Mouse (Mus musculus) lung, adult 2 months (tissue): ENCODE results near the gene Nr1i3. TPM values are rescaled to one million over a fixed set of nuclear protein-coding genes. Genes with fewer than 3 reads are reported as not detected.
"Not testable (repeated sequence)": the region's sequence is repeated elsewhere in the genome, so short reads cannot be mapped to it uniquely, and the experiment has no call there.

Experiments
- DNase-seq: peaks from one replicate; pipeline ENCODE4 v3.0.0; 2022
- H3K4me1 ChIP-seq: fragments of 200-500 bp; 2 replicates; pipeline ENCODE4 v1.6.1; 2011; ENCODE audit warnings: low read length; ENCODE audit not compliant: control insufficient read depth, insufficient read depth
- H3K4me3 ChIP-seq: fragments of 200-500 bp; replicated peaks from 2 replicates; pipeline ENCODE3; 2011; ENCODE audit warnings: low read depth, mild to moderate bottlenecking, control low read depth, low read length; ENCODE audit errors: extremely low read depth
- CTCF ChIP-seq: fragments of 200-500 bp; IDR thresholded peaks from 2 replicates; pipeline ENCODE4 v1.5.1; 2011; ENCODE audit warnings: mild to moderate bottlenecking, low read length, control low read depth; ENCODE audit not compliant: insufficient read depth
- POLR2A ChIP-seq: fragments of 200-500 bp; IDR thresholded peaks from 2 replicates; pipeline ENCODE4 v1.6.1; 2011; ENCODE audit warnings: low read depth, mild to moderate bottlenecking, control low read depth, low read length, borderline replicate concordance; ENCODE audit errors: extremely low read depth
- WGBS: fragments of 180-500 bp; shearing (Covaris S2); methylation state at CpG from one replicate; pipeline ENCODE4 v1.1.7; 2018; 5-methylcytosine and 5-hydroxymethylcytosine counted together
- polyA plus RNA-seq: library from polyadenylated mRNA; depleted of rRNA; stranded (reverse); fragments of >200 nt; gene quantifications from 2 replicates; pipeline ENCODE4 v1.2.3, GENCODE M21; 2012

Nr1i3 gene
- polyA plus RNA-seq, 1 experiment: 0.25 TPM

DNA sequence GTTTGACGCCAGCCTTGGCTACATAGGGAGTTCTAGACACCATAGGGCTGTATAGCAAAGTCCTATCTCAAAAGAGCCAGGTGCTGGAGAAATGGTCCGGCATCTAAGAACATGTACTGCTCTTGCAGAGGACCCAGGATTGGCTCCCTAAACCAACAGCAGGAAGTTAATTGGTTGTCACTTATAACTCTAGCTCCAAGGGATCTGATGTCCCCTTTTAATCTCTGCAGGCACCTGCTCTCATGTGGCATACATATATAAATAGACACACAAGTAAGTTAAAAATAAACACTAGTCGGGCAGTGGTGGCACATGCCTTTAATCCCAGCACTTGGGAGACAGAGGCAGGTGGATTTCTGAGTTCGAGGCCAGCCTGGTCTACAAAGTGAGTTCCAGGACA lies 22.0 kb downstream of the Nr1i3 start:
- TF ChIP-seq POLR2A (no peak), CTCF (no peak)
- 68% methylated on average over 4 of the region's 4 CpGs for WGBS
- H3K4me3 ChIP-seq: no peak overlapping the region
- peaks cover 4% of the 10 kb centered on the region; the same call in 1 of the 2 replicates for H3K4me1 ChIP-seq
- DNase-seq: no peak

DNA sequence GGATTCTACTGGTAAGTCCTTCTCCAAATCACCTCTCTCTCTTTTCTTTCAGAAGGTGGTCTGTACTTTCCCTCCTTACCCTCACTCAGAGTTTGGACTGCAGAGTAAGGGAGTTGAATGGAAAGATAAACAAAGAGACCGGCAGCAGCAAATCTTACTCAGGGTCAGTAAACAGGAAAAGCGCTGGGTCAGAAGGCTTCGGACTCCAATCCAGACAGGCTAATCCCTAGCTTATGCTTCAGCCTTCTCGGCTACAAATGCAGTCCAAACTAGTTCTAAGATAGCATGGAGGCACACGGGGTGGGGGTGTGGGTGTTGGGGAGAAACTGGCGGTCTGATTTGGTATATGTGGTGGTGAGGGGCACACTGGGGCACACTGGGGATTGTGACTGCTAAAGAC lies 23.7 kb downstream of the Nr1i3 start:
- H3K4me1 ChIP-seq: peaks cover 4% of the 10 kb centered on the region; the same call in 1 of the 2 replicates
- no peak for DNase-seq
- WGBS: 64% methylated on average over 6 of the region's 6 CpGs
- TF ChIP-seq CTCF (no peak), POLR2A (no peak)
- H3K4me3 ChIP-seq: no peak overlapping the region

DNA sequence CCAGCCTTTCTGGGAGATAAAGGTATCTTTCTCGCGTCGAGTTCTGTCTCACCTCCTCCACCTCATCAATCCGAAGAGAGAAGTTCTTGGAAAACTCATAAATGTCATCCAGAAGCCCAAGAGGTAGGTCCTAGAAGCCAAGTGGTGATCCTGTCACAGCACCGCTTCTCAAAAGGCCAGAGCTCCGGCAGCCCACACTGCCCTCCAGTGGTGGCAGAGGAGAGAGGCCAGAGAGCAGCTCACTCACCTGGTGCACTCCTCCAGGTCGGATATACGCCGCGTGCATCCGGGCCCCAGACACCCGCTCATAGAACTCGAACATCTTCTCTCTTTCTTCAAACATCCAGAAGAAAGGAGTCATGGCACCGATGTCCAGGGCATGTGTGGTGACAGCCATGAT lies 24.7 kb downstream of the Nr1i3 start:
- Histone ChIP-seq H3K4me1 (peaks cover under 1% of the 10 kb centered on the region; the same call in 1 of the 2 replicates), H3K4me3 (no peak overlapping the region)
- peak; percentile 70 for DNase-seq
- TF ChIP-seq POLR2A (no peak), CTCF (peak; percentile 73)
- 67% methylated on average over 14 of the region's 14 CpGs for WGBS

GRCm38 (mm10) chr1:171239992-171240744 lies 26.4 kb downstream of the Nr1i3 start:
- no peak for TF ChIP-seq POLR2A
- TF ChIP-seq CTCF: no peak
- Histone ChIP-seq H3K4me1 (no peaks in the 10 kb centered on the region), H3K4me3 (no peak overlapping the region)
- no peak for DNase-seq
- WGBS: 57% methylated on average over 15 of the region's 15 CpGs

GRCm38 (mm10) chr1:171240911-171241310 lies 27.1 kb downstream of the Nr1i3 start:
- WGBS: 88% methylated on average over 10 of the region's 10 CpGs
- no peaks in the 10 kb centered on the region for H3K4me1 ChIP-seq
- no peak overlapping the region for H3K4me3 ChIP-seq
- no peak for TF ChIP-seq CTCF
- TF ChIP-seq POLR2A: no peak
- no peak for DNase-seq

DNA sequence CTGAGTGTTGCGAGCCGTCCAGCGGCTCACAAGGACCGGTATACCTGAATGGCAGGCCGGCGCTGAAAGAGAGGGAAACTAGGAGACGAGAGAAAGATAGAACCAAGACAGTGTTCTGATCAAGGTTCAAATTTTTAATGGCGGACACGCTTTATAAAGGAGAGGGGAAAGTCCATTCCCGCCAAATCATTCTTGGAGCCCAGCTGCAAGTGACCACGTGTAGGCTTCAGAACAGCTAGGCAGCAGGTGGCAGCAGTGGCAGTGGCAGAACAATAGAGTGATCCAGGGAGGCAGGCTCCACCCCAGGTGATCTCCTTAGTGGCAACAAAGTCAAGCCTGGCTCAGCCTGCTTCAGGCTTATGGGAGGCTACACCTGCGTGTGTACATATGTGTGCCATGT lies 28.2 kb downstream of the Nr1i3 start:
- not testable (repeated sequence) for H3K4me3 ChIP-seq, H3K4me1 ChIP-seq, DNase-seq
- WGBS: 86% methylated on average over 12 of the region's 12 CpGs

DNA sequence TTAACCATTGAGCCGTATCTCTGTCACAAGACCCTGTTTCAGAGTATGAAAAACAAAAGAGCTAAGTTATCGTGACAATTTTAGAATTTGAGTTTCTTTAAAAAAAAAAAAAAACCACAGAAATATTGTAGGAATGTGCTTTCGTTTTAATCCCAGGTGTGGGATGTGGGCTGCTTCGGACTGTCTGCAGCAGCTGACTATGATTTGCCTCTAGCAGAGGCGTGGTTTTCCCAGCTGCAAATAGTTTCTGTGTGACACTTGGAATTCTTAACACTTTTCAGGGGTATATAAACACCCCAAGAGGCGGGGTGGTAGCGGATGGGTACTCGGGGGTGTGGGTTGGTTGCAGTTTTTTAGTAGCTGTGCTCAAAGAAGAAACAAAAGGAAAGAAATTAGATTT lies 31.6 kb downstream of the Nr1i3 start:
- H3K4me1 ChIP-seq: peaks cover 15% of the 10 kb centered on the region
- H3K4me3 ChIP-seq: no peak overlapping the region
- 76% methylated on average over 8 of the region's 8 CpGs for WGBS
- DNase-seq: no peak
- TF ChIP-seq POLR2A (no peak), CTCF (no peak)

DNA sequence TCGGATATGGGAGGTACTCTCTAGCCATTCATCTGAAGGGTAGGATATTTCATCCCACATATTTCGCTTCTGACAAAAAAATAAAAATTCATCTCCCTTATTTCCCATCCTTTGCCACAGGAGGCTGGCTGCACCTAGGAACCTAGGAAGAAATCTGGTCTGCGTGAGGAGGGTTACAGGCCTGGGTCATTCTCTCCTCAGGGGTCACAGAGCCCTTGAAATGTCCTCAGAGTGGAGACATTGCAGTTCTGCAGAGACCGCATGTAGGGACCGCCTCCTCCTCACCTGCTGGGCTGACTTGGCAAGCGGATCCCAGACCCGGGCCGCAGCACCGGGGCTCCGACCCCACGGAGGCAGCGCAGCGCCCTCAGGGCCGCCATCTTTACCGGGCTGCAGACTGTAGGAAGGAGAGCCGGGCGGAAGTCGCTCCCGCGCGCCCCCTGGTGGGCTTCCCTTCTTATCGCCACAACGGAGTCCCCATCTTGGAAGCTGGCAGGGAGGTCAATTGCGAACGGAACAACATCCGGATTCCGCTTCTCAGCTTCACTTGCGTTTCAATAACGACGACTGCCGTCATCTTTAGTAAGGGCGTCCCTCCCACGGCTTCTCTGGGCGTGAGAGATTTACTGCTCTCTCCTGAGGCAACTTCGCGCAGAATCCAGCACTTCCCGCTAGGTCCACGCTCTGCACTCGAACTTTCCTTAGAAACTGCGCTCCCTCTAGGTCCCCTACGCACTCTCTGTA lies 33.1 kb downstream of the Nr1i3 start:
- Histone ChIP-seq H3K4me1 (peaks cover 15% of the 10 kb centered on the region), H3K4me3 (peak overlapping the region; percentile 88)
- peak; percentile 94 for DNase-seq
- WGBS: under 1% methylated on average over 41 of the region's 41 CpGs
- peak; percentile 69 for TF ChIP-seq CTCF
- peak; percentile 94; the same call in 1 of the 2 replicates for TF ChIP-seq POLR2A

DNA sequence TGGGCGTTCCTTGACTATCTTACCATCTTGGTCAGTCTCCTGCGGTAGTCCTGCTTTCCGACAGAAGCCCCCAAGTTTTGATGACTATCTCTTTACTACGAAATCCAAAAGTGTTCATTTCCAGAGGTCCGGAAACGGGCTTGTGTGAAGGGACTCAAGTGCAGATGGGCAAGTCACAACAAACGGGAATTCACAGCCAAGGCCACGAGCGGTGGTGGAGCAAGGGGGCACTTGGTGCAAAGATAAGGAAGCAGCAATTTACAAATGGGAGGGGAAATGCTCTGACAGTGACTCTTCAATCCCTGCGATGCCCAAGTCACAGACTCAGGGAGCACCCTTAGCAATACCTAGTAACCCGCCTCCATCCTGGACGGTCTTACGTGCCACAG lies 33.7 kb downstream of the Nr1i3 start:
- DNase-seq: no peak
- TF ChIP-seq CTCF: no peak
- TF ChIP-seq POLR2A: no peak
- WGBS: 6% methylated on average over 13 of the region's 13 CpGs
- Histone ChIP-seq H3K4me1 (peaks cover 15% of the 10 kb centered on the region), H3K4me3 (peak overlapping the region; percentile 72)

- TF ChIP-seq CTCF (no peak), POLR2A (no peak)
- peaks cover 15% of the 10 kb centered on the region for H3K4me1 ChIP-seq
- no peak overlapping the region for H3K4me3 ChIP-seq
- DNase-seq: no peak
- WGBS: 22% methylated on average over 4 of the region's 4 CpGs
Measured at GRCm38 (mm10) chr1:171247916-171248315, 34.1 kb downstream of the Nr1i3 start.
